Mouse (Mus musculus): ENCODE data around the gene Ubr4. TPM values are rescaled to one million over a fixed set of nuclear protein-coding genes. Genes with fewer than 3 reads are reported as not detected.

The Ubr4 gene
- total and polyA plus RNA-seq, 3 experiments: 81.9 to 270 (median 177) TPM

DNA sequence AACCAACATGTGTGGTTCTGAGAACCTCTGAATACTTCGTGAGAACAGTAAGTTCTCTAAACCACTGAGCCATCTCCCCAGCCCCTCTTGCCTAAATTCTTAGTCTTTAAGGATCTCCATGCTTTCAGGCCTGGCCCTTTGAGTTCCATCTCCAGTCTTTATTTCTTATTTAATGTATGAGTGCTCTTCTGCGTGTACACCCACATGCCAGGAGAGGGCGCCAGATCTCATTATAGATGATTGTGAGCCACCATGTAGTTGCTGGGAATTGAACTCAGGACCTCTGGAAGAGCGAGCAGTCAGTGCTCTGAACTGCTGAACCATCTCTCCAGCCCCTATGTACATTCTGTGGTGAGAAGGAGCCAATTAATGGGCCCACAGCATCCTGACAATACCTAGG is 39.8 kb upstream of the Ubr4 start:
- H3K36me3 ChIP-seq (ENCODE audit: control insufficient read depth in 1 of 2, insufficient read depth in 2 of 2, low read length in 2 of 2): no peaks in the 10 kb centered on the region; a peak in 1 of 4 replicates
- peaks cover 0 to 9% of the 10 kb centered on the region in 2 experiments; a peak in 2 of 4 replicates for H3K4me1 ChIP-seq (ENCODE audit: control insufficient read depth in 1 of 2, insufficient read depth in 2 of 2, low read length in 2 of 2)
- no peak overlapping the region for H3K9ac ChIP-seq (ENCODE audit: control insufficient read depth, low read depth, low read length, poor library complexity, severe bottlenecking)
- DNase-seq (ENCODE audit: low read depth, low spot score): peak; percentile 84
- H3K4me3 ChIP-seq (ENCODE audit: control insufficient read depth in 1 of 2, insufficient read depth in 1 of 2, low read depth in 2 of 2, low read length in 2 of 2): no peak overlapping the region
- H3K27ac ChIP-seq (ENCODE audit: control insufficient read depth, low read depth, low read length): no peak overlapping the region
- H3K79me2 ChIP-seq (ENCODE audit: control insufficient read depth, insufficient read depth, low read length, poor library complexity): peaks cover 4% of the 10 kb centered on the region; the same call in 1 of the 2 replicates
- H3K9me3 ChIP-seq (replicated peaks; ENCODE audit: insufficient read depth, low read length): no peaks in the 10 kb centered on the region
- H3K27me3 ChIP-seq (ENCODE audit: control insufficient read depth in 1 of 2, insufficient read depth in 2 of 2, low read length in 2 of 2): no peaks in the 10 kb centered on the region
- TF ChIP-seq RCOR1 (IDR thresholded peaks at IDR 0.05; ENCODE audit: low read depth, low read length) (no peak), USF1 (IDR thresholded peaks at IDR 0.05; ENCODE audit: low read depth, low read length) (no peak), SMC3 (IDR thresholded peaks at IDR 0.05; ENCODE audit: low read depth, low read length) (peak; percentile 60), UBTF (IDR thresholded peaks at IDR 0.05; ENCODE audit: borderline replicate concordance, insufficient read depth, low read depth, low read length) (no peak), TBP (IDR thresholded peaks at IDR 0.05; ENCODE audit: low read depth, low read length) (no peak), NRF1 (IDR thresholded peaks at IDR 0.05; ENCODE audit: insufficient read depth, low read depth, low read length, poor library complexity, severe bottlenecking) (no peak), NELFE (IDR thresholded peaks at IDR 0.05; ENCODE audit: low read depth, low read length) (no peak), HCFC1 (IDR thresholded peaks at IDR 0.05; ENCODE audit: low read depth, low read length) (no peak), EP300 (IDR thresholded peaks at IDR 0.05; ENCODE audit: low read depth in 1 of 2, low read length in 2 of 2) (no peak), MYC (IDR thresholded peaks at IDR 0.05; ENCODE audit: low read depth, low read length) (no peak), MAX (IDR thresholded peaks at IDR 0.05; ENCODE audit: low read length) (no peak), ZMIZ1 (IDR thresholded peaks at IDR 0.05; ENCODE audit: low read depth, low read length) (no peak), ZC3H11A (IDR thresholded peaks at IDR 0.05; ENCODE audit: low read depth, low read length) (peak; percentile 36), E2F4 (IDR thresholded peaks at IDR 0.05; ENCODE audit: borderline replicate concordance, low read depth, low read length) (no peak), ETS1 (IDR thresholded peaks at IDR 0.05; ENCODE audit: low read depth, low read length) (no peak), GABPA (IDR thresholded peaks at IDR 0.05; ENCODE audit: low read depth, low read length) (no peak), TCF12 (IDR thresholded peaks at IDR 0.05; ENCODE audit: low read depth, low read length) (no peak), BHLHE40 (IDR thresholded peaks at IDR 0.05; ENCODE audit: borderline replicate concordance, low read depth, low read length) (no peak), CHD2 (IDR thresholded peaks at IDR 0.05; ENCODE audit: low read length) (no peak), GATA1 (IDR thresholded peaks at IDR 0.05; ENCODE audit: low read depth, low read length) (no peak), POLR2A (IDR thresholded peaks at IDR 0.05; ENCODE audit: control insufficient read depth in 1 of 2, insufficient read depth in 1 of 2, low read depth in 1 of 2, low read length in 2 of 2, poor library complexity in 1 of 2) (no peak), MAFK (IDR thresholded peaks at IDR 0.05; ENCODE audit: borderline replicate concordance, low read depth, low read length) (no peak), MXI1 (IDR thresholded peaks at IDR 0.05; ENCODE audit: low read depth, low read length) (no peak), CTCF (IDR thresholded peaks at IDR 0.05 in 2 of 3, conservative IDR thresholded peaks at IDR 0.05 in 1 of 3; ENCODE audit: control insufficient read depth in 1 of 3, insufficient read depth in 1 of 3, low read depth in 2 of 3, low read length in 3 of 3, poor library complexity in 1 of 3, severe bottlenecking in 1 of 3) (peak; percentile 59 to 69 (median 67)), SIN3A (IDR thresholded peaks at IDR 0.05; ENCODE audit: low read length) (no peak), KAT2A (conservative IDR thresholded peaks at IDR 0.05; ENCODE audit: low read depth, low read length) (no peak), JUND (IDR thresholded peaks at IDR 0.05; ENCODE audit: low read depth, low read length) (no peak), MYB (IDR thresholded peaks at IDR 0.05; ENCODE audit: low read depth, low read length) (no peak), USF2 (IDR thresholded peaks at IDR 0.05; ENCODE audit: borderline replicate concordance in 1 of 2, insufficient read depth in 1 of 2, low read depth in 1 of 2, low read length in 2 of 2) (no peak), RAD21 (IDR thresholded peaks at IDR 0.05; ENCODE audit: low read depth, low read length) (peak; percentile 47), ELF1 (IDR thresholded peaks at IDR 0.05; ENCODE audit: low read depth, low read length) (no peak)

Measured in MEL (cell line).